Mouse (Mus musculus) lung, postnatal 25 days (tissue): Measurements from ENCODE around the gene Ampd2.

Experiments used
- DNase-seq: peaks from one replicate; pipeline ENCODE4 v3.0.0; 2022; ENCODE audit warnings: low spot score

The Ampd2 gene

DNA sequence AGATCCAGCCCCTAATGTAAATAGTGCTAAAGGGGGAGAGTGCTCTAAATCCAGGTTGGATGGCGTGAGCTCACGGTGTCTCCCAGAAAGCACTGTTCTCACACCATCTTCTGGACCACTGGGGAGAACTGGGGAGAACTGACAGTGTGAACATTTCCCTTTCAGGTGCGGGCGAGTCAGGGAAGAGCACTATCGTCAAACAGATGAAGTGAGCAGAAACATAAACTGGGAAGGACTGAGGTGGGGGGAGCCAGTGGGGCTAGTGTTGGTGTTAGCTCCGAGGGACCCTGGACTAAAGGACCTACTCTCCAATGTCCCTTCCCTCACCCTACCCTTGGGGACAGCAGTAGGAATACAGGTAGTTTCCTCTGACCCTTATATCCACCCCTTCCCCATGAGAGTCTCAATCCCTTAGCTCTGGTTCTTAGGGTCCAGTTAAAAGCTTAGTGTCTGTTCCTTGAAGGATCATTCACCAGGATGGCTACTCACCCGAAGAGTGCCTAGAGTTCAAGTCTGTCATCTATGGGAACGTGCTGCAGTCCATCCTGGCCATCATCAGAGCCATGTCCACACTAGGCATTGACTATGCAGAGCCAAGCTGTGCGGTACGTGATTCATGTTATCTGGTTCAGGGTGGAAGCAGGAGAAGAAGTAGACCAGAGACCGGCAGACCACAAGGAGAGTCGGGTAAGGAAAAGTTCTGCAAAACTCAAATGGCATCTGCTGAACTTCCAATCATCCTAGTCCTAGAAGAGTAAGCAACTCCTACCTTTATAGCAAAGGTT lies 8.7 kb upstream of the Ampd2 start:
- no peak for DNase-seq

DNA sequence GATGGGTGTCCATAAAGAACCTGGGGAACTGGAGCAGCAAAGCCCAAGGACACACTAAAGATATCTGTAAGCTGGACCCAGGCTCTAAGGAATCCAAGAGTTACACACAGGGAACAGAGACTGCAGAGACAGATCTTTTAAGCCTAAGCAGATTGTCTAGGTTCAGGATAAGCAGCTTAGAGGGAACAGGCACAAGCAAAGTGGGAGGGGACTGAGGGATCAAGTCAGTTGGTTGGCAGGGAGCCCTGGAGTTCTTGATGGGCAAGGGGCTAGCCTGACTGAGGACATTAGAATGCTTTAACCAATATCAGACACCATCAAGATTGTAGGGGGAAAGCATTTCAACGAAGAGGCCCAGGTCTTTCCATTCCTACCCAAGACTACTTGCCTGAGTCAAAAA lies 7.7 kb upstream of the Ampd2 start:
- no peak for DNase-seq

DNA sequence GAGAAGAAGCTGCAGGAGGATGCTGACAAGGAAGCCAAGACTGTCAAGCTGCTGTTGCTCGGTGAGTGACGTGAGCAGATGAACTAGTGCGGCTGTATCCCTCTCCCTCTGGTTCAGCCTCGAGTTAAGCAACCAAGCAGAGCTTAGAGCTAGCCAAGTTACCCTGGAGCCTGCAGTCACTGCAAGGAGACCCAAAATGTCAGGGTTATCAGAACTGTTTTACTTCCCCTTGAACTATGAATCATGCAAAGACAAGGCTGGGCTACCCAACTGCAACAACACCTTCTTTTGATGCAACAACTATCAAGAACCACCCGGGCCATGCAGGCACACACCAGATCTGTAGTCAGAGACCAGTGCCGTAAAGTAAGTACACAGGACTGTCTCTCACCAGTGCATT lies 6.9 kb upstream of the Ampd2 start:
- DNase-seq: no peak

DNA sequence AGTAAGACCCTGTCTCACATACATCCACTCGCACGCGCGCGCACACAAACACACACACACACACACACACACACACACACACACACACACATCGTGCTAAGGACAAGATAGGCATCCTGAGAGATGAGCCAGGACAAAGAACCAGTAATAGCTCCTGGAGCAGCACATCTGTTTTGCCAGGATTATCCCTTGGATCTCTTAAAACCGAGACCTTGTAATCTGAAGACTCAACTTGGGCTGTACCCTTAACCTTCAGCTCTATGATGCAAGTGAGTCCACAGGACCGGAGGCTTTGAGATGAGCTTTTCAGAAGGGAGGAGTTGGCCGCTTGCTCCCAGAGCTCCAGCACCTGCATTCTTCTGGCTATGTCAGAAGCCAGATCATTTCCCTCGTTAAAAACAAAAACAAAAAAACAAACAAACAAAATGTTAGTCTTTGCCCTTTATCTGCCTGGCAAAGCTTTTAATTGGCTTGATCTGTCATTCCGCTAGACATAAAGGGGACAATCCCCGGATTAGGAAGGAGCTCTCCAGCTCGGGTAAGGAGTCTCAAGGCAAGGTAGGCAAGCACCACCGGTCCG lies 6.2 kb upstream of the Ampd2 start, which contains the start of gene Gnat2:
Gene Gnat2, plus strand, starts transcription at position 254 of the 580 bp plus-strand sequence.
- DNase-seq: no peak

DNA sequence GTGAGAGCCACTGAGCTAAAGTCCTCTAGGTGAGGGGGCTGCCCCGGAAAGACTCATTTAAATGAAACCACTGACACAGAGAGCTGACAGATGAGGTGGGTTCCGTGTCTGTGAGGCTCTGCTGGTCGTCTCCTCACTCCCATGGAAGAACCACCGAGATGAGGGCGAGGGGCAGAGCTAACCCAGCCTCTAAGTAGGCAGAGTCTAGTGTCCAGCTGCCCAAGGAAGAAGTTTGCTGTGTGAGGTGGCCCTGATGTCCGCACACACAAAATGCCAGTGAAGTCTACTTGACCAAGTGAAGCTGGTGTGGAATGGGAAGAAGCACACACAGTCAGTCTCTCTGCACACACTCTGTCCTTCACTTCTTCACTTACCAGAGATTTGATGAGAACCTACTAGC lies 5.6 kb upstream of the Ampd2 start:
- no peak for DNase-seq

DNA sequence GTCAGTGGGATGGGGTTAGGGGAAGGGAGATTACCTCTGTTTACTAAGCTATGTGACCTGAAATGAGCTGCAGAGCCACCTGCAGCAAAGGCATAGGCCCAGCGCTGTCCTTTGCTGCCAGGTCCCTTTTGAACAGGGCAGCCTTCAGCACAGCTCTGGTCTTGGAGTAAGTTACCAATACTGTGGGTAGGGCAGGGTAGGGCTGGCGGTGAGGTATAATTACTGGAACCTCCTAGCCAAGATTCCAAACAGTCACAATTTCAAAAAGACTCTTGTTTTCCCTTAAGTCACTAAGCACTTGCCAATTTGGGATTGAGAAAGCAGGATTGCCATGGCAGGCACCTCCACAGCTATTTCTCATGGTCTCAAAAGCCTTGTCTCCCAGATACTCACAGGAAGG lies 4.1 kb upstream of the Ampd2 start:
- no peak for DNase-seq

DNA sequence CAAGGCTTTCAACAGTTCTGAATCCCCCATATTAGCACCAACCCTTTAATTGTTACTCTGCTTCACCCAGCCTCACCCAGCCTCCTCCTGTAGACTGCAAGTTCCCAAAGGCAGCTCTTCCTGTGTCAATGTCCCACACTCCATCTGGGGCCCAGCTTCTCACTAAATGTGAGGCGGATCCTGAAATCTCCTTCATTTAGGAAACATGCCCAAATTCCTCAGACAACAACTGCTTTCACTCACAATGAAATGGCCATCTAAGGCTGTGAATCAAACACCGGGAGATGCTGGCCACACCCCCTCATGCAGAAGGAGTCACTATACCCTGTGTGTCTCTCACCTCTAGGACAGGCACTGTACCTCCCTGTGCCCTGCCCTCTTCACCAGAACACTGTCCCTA lies 3.5 kb upstream of the Ampd2 start:
- no peak for DNase-seq

DNA sequence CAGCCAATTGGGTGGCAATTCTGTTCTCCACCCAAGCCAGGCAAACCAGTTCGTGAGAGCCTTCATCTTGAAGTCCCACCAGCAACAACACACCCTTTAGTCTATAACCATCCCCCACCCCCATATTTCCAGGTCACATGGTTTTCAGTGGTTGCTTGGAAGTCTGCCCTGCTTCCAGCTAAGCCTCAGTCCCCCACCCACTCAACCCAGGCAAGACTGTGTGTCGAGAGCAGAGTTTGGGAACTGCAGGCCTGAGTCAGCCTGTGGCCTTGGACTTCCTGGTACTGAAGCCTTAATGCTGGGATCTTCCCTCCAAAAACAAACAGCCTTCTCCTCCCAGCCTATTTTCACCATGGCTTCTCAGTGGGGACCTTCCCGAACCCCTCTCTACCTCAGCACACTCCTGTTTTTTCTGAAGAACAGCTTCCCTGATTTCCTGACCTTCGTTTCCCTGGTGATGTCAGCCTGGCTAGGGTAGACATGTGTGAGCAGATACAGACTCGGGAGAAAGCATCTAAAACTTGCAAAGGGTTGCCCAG lies 2.5 kb upstream of the Ampd2 start:
- no peak for DNase-seq

DNA sequence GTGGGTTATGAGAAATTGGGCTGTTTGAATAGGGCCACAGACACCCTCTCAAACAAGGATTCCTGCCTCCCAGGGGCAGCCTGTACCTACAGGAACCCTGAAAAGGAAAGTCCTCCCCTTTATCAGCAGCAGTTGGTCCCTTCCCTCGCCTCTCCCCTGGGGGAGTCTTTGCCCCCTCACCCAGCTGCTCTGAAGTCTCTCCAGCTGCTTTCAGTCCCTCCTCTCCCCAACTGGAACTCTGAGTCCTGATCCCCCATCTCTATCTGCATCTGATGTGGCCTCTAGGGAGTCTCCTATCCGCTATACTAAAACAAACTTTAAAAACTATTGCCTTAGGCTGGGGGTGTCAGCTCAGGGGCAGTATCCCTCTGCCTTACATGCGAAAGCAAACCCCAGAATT lies 878 bp upstream of the Ampd2 start:
- no peak for DNase-seq

DNA sequence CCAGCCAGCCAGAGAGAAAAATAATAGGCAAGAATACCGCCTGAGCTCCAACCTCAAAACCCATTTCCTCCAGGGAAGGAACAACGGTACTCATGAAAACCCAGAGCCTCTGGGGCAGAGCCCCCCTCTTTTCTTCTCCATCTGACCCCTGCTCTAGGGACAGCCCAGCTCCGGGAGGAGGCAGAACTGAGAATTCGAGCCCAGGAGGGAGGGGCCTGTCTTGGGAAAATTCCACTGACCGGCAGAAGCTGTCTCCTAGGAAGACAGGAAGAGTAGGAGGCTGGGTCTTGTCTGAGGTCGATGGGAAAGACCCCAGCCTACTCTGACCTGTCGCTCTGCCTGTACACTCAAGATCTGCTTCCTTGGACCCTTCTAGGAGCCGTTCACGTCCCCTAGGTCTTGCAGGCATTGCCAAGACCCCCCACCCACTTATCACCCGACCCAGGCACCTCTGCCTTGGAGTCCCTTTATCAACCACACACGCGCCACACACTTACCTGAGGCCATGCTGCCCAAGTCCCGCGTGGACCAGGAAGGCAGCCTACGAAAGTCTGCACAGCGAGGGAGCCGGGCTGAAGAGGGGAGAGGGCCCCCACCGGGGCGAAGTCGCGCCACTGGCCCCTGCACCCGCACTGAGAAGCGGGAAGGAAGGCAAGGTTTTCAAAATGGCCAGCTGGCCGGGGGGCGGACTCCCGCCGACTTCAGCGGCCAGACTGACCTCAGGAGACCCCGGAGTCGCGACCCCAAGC lies 556 bp downstream of the Ampd2 start:
- peak; percentile 89 for DNase-seq

DNA sequence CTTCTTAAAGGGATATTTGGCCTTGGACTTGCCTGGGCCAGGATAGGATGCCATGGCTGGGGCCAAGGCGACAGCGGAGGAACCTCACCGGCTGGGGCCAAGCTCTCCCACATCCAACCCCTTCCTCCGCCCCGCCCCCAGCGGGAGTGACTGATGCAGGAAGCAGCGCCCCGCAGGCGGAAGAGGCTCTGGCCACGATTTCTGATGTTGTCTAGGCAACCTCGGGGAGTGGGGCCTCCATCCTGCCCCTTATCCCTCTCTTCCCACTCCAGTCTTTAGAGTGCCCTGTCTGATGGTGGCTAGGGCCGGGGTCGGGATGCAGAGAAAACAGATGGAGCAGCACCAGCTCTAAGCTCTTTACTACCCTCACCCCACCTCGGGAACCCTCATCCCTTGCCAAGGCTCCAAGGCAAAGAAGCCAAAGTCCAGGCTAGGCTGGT lies 1.1 kb downstream of the Ampd2 start:
- DNase-seq: peak; percentile 94

DNA sequence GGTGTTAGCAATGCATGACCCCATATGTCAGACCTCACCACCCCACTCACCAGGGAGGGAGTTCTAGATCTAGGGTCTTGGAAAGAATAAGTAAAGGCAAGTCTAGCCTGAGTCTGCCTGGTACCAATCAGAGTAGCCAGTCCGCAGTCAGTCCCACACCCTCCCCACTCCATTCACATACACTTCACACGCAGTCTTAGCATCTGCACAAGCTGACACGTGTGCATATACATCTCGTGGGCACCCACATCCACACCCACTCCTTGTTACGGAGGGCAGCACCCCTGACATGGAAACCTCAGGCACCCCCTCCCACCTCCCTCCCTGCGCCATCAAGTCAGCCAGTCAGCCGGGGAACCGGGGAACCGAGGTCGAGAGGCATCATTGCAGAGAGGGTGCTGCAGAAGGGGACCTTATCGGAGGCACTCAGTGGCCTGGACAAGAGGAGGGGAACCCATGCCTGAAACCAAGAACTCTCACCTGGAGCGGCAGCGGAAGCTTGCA lies 1.6 kb downstream of the Ampd2 start:
- no peak for DNase-seq

DNA sequence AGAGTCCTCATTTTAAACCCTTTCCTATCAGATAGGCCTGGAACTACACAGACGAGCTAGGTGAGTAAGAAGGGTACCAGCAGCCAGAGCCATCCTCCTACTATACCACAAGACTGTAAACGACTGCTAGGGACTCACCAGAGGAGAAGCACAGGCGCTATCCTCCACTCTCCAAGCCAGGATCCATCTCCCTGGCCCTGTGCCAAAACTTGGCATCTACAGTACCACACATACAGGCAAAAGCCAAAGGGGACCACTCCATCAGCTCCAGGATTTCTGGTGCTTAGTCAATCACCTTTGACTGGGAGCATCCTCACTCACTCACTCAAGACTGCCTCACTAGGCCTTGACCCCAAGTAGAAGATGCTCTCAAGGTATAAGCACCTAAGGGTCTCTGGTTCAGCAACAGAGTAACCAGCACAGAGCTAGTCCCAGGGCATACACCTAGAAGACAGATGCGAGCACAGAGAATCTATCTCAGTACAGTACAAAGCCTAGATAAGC lies 2.5 kb downstream of the Ampd2 start:
- no peak for DNase-seq

DNA sequence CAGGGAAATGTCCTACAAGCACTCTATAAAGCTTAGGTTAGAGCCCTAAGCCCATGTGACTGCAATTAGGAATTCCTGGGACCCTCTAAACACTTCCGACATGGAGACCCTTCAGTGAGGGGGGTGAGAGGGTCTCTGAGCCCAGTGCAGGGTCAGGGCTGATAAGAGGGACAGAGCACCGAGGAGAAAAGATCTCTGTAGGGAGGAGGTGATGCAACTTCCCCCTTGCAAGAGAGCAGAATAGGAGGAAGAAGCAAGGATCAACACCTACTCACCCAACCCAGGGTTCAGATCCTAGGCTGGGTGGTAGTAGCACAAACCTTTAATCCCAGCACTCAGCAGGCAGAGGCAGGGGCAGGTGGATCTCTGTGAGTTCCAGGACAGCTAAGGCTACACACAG lies 3.3 kb downstream of the Ampd2 start:
- DNase-seq: no peak

DNA sequence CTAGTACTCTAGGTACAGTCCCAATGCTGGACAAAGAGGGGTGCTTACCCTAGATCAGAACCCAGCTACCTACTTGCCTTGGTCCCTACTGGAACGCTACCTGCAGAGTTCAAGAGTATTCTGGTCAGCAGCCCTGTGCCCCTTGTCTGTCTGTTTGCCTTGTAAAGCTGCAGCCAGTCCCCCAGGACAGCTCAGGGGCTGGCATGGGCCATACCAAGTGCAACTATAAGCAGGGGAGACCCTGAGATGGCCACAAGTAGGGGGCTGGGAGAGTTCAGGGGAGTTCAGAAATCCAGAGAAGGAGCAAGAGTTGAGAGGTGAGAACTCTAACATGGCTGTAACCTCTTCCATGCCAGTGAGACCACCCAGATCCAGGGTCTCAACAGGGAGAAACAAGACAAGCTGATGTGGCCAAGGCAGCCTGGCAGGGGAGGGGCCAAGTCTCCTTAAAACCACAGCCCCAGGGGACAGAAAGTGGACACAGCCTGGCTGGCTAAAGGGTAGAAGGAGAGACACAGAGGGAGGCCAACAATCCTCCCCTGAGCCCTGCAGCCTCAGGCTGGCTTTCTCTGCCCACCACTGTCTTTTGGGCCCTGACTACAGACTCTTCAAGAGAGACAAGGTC lies 4.1 kb downstream of the Ampd2 start:
- DNase-seq: no peak

DNA sequence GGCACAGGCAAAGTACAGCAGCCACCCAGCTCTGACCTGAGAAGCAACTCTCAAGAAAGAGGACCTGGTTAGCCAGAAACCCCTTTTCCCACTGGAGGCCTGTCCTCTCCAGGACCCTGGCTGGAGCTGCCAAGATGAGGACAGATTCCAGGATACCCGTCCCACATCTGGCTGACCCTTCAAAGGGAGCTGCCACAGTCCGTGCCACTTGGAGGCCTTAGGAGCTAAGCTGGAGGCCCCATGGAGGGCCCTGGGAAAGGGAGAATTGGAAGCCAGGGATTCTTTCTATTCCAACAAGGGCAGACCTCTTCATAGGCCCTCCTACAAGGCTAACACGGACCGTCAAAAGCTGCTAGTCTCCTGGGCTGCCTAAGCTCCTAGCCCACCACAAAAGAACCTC lies 4.8 kb downstream of the Ampd2 start:
- DNase-seq: no peak

DNA sequence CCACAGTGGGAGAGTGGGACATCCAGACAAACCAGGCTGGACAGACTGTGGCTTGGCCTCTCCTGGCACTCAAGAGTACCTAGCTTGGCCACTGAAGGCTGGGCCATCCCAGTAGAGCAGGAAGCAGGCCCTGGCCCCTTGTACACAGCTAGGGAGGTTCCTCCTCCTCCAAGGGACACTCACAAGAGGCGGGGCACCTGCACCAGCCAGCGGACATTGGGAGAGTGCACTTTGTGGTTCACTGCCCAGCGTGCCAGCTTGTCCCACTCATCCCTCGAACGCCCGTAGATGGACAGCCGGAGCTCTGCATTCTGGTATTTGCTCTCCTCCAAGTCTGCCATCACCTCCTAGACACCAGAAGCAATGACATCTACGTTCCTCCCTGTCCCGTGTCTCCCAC lies 9.6 kb downstream of the Ampd2 start:
- no peak for DNase-seq

DNA sequence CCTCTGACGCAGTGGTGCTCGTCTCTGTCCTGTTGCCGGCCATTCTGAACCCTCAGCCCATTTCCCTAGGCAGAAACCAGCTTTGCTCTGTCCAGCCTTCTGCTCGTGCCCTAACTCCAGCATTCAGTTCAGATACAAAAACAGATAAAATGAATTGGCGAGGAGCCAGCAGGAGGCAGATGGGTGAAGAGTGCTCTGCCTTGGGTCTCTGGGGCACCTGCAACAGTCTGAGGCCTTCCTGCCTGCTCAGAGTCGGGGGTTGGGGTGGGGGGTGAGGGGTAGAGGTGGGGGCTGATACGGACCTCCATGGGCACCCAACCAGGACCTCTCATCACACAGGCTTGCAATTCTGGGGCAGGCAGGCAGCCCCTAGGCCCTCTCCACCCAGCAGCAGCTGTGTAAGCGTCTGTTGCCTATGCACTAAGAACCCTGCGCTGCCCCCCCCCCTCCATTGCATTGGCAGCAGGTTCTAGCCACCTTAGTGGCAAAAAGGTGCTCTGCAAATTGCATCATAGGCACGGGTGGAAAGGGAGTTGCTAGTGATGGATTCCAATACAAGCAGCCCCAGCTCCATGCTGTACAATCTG lies 13.4 kb downstream of the Ampd2 start:
- DNase-seq: no peak

DNA sequence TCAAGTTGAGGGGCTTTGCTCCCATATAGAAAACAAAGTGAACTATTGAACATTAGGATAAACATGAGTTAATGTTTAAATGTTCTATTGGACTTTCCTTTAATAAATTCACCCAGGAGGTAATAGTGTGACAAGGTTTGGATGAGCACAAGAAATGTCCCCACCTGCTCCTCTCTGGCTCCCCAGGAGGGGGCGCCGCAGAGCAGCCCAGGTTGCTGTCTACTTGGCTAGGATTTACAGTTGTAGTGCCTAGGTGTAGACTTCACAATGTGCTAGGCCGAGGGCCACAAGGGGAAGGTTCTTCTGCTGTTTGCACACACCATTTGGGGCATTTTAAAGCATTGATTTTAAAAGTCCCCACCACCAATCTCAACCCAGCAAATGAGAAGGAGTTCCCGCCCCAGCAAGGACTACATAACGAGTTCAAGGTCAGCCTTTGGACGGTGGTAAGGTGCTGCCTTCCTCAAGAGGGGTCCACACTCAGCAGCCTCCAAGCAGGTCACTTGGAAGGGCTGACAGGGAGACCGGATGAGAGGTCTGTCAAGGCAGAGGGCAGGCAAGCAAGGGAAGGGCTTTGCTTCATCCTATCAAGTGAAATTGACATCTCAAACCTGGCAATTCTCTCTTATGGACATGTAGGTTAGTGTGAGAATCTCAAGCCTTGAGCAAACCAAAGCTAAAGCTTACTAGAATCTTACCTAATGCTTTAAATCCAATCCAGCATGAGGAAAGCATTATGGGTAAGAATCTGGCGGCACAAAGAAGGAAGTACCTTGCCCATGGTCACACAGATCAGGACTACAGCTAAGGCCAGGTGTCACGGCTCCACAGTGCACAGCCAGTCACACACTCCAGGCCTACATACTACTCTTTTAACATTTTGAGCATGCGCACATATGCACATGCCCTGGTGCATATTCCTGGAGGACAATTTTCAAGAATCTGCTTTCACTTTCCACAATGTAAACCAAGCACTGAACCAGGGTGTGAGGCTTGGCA lies 15.9 kb downstream of the Ampd2 start:
- peak; percentile 71 for DNase-seq

DNA sequence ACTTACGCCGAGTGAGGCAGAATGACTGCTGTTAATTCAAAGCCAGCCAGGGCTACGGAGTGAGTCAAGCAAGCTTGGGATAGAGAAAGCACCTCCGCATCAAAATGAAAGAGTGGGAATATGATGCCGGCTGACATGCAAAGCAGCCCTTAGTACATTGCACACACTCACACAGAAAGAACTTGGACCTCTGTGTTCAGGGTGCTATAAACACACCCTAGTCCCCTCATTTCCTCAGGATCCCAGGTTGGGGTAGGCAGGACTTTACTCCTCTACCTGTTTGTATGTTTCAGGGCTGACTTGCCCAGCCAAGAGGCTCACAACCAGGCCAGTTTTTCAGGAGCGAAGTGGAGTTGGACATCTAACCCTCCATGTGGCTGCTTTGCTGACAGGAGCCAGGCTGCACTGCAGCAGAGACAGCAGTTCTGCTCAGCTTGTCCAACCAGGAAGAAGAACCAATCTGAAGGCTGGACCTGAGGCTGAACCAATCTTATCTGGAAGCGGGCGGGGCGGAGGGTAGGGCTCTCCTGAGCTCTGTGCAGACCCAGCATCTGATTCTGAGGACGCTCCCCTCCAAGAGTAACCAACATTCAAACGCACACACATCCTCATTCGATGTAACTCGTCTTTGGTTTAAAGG lies 17.1 kb downstream of the Ampd2 start:
- no peak for DNase-seq
